Mouse (Mus musculus) adrenal gland, adult 18-20 months (tissue): ENCODE results near the gene Zdhhc17. TPM values are rescaled to one million over a fixed set of nuclear protein-coding genes. Genes with fewer than 3 reads are reported as not detected.
A peak's percentile ranks its signal among the peaks of the same experiment; 100 is the strongest.

Experiments used
- DNase-seq, 2 experiments: peaks; one replicate each; pipeline ENCODE4 v3.0.0; 2021 to 2022; ENCODE audit warnings: low spot score in 2 of 2
- total RNA-seq, 2 experiments: library from RNA; stranded (reverse); gene quantifications; 1 replicate in 1 of 2; 2 replicates in 1 of 2; pipeline ENCODE4 v1.2.3; 2021

Zdhhc17 gene
- total RNA-seq, 2 experiments from 2014 or later = 28.4 to 31.6 TPM

DNA sequence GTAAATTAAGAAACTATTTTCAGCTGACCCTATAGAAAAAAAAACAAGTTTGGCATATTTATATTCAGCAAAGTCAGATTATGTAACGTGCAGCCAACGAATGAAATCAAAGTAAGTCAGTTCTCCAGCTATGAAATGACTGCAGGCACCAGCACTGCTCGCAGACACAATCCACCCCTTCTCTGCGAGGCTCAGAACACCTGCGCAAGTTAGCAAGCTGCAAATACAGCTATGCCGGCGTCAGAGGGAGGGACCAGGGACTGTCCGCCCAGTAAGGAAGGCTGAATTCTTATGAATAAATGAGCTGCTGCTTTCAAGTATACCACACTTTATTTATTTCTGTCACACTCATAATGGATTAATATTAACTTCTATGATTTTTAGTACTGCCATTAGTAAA, 50.2 kb downstream of the Zdhhc17 start:
- DNase-seq = no peak

DNA sequence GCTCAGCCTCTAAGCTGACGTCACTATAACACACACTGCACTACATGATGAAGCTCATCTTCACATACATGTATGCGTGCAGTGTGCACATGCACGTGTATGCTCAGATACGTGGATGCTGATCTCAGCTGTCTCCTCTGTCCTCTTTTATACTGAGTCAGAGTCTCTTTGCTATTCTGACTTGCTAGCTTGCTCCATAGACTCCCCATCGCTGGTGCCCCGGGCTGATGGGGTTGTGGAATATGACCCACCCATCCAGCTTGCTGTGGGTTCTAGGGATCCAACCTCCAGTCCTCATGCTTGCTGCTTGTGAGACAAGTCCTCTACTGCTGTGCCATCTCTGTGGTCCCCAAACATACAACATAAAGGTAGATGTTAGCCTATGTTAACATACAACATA, 51.1 kb downstream of the Zdhhc17 start:
- no peak for DNase-seq

DNA sequence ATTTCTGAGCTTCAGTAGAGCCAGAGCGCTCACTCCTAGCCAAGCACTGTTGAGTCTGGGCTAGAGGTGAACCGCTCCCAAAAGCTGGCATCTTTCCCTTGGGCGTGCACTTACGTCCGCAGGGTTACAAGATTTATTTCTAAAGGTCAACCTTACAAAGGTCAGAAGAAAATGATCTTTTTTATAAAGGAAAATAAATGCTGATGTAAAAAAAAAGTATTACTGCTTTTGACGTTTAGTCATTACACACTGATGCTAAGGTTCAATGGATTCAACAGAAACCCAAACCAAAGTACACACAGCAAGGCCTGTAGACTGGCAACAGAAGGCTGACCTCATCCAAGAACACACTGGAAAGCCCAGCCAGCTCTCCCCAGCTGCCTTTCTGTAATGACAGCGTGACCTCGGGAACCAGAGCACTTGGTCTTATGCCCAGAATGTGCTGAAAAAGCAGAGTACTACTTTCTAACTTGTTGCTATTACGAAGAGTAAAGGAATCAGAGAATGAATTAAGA, 56.9 kb downstream of the Zdhhc17 start:
- DNase-seq = peak; percentile 49 to 56

DNA sequence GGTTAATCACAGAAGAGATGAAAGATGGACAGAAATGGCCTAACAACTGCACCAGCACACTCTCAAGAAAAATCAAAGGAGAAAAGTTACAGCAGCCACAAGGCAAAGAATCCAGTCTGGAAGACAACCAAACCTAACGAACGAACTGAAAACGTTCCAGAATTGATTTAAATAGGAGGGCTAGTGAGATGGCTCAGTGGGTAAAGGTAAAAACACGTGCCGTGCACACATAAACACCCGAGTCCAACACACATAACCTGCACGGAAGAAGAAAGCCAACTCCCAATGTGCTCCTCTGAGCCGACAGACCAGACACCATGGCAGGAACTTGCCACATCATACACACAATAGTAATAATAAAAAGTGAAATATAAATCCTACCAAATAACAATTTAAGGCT, 57.7 kb downstream of the Zdhhc17 start:
- DNase-seq = no peak

DNA sequence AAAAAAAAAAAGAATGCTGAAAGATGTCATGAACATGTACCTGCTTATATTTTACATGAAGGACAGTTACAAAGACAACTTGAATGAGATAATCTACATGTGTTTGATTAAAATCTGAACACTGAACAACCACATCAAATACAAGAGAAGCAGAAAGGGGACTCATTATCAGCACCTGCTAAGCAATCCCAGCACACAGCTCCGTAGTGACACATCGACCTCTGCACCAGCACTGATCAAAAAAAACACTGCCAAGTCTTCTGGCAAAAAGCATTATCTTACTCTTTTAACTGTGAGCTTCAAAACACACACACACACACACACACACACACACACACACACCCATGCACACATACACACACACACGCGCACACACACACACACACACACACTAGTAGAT, 58.2 kb downstream of the Zdhhc17 start:
- DNase-seq = no peak

DNA sequence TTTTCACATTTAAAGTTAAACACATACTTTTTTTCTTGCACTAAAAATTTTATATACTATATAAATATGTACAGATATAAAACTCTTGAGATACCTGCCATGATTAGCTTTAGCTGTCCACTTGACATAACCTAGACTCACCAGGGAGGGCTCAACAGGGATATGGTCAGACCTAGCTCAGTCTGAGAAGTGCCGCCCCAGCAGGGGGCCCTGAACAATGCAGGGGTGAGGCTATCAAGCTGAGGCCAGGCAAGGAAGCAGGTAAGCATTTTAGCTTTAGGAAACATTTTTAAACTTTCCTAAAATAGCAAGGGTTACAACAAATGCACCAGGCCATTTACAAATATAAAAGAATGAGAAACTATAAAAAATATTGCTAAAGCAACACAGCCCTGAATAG, 58.8 kb downstream of the Zdhhc17 start:
- no peak for DNase-seq

DNA sequence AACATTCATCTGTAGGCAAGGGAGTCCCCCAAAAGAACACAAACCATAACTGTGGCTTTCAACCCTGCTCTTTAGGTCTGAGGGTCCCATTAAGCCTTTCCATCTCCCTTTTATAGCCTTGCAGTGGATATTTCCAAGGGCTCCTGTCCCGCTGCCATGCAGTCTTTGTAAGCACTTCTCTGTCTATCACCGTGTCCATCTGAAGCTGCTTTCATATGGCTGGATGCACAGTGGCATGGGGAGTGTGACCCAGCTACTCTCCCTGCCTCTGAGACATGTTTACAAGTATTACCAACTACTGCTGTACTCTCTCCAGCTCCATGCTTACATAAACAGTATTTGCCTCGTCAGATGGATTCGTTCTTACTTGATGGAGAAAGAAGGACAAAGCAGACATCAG, 62.4 kb downstream of the Zdhhc17 start:
- no peak for DNase-seq

DNA sequence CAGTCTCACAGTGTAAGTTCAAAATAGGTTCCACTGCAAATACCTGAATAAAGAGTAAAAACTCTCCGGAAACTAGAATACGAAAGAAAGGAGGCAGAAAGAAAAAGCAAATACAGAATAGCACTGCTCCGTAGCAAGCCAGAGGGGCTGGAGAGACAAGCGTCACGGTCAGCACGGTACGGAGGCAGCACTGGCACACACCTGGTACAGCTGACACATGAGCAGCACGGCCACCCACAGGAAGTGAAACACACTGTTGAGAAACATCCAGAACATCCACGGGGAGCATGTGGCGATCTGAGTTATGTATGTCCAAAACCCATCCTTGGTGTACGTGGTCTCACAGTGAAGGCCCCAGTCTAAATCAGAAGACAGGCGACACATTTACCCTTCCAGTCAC, 64.0 kb downstream of the Zdhhc17 start:
- no peak for DNase-seq

DNA sequence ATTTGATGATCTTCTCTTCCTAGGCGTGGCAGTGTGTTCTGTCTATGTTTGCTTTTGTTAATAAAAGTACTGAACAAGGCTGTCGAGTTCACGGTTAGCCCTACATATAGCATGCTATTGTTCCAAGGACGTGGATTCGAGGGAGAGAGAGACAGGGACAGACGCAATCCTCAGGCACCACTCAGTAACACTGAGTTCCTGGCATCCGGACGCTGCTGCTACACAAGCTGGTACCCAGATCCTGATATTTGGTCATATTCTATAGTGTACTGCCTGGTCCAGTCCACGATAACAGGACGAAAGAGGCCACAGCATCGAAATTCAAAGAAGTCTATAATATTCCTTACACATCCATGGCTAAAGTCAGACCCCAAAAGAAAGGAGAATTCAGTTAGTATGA, 65.8 kb downstream of the Zdhhc17 start:
- no peak for DNase-seq

DNA sequence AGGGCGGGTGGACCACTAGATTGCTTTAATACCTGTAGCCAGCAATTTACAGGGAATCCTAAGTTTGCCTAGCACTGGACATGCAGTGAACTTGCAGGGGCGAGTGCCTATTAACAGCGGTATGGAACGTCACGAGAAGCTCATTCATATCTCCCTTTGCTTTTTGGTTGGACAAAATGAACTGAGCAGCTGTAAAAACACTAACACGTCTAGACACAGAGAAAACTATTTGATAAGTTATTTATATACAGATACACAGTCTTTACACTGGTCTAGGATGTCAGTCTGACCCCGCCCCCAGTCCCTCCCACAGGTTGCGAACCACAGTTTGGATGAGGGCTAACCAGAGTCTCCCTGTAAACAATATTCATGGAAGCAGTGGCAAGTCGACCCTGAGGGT, 67.1 kb downstream of the Zdhhc17 start:
- no peak for DNase-seq

DNA sequence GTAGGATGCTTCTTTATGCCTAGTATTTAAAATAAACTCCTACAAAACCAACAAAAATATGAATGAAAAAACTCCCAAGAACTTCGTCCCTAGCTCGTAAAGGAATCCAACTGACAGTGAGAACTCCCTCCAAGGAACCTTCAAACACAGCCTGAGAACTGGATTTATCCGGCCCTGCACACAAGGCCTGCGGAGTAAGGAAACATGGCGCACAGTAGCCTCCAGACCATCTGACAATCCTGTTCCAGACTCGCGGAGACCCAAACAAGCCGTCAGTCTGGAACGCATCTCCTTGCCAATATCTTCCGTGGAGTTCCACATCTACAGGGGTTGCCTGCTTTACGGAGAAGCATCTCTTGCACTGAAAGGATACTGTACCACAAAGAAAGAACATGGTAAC, 68.0 kb downstream of the Zdhhc17 start:
- DNase-seq = no peak

DNA sequence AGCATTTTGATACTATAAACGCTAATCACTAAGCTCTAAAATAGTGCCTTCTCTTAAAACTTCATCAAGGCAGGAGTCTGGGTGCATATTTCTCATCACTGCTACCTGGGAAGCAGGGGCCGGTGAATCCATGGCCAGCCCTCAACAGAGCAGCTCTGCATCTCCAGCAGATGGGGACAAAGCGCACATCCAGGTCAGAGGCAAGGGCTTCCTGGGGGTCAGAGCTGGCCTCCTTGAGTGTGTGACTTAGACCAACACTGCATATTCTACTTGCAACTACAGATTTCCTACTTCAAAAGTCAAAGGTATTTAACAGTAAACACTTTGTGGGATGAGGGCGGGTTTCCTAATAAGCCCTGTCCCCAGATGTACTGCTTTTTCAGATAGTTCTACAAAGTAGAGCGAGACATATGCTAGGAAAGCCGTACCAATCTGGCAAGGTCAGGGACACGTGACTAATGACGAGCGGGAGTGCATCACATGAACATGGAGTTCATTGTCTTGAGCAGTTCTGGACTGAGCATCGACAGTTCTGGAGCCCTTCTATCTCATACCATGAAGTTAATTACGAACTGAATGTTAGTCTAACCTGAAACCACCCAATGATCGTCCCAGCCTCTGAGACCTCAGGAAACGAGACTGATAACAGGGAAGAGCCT, 69.1 kb downstream of the Zdhhc17 start:
- no peak for DNase-seq

DNA sequence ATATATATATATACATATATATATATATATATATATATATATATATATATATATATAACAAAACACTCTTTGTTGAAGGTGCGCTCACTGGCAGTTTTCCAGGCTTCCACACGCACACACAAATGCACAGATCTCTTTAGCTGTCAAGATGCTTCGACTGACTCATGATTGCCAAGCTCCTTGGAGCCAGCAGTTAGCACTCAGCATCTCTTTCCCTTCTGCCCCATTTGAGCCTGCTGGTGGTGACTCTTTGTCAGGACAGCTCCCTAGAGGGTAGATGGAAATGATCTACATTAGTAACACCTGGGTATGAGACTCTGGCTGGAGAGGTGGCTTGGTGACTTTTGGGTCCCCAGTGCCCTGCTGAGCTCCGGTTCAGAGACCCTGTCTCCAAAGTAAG, 70.2 kb downstream of the Zdhhc17 start:
- DNase-seq = no peak

DNA sequence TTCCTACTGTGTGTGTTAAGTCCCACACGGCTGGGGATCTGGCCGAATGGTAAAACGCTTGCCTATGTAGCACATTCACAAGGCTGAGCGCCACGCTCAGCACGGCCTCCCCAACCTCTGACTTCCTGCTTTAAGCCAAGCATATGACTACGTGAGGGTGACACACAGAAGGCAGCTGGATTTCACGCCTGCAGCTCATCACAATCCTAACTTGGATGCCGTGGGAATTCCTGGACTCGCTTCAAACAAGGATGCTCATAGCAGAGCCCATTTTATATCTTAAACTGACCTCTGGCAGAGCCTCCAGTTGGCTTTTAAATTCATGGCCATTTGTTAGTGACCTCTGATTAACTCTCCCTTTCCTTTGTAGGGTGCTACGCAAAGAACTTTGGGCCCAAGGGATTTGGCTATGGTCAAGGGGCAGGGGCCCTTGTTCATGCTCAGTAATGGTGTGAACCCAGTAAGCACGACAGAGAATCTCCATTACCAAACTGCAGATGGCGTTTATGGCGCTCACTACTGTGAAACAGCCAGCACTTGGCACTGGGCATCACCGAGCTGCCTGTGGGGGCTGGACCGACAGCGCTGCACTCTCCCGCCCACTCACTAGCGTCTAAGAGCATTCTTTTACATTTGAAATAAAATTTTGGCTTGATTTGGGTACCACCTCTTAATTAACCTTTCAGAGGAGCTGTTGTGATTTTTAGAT, 70.9 kb downstream of the Zdhhc17 start:
- no peak for DNase-seq

DNA sequence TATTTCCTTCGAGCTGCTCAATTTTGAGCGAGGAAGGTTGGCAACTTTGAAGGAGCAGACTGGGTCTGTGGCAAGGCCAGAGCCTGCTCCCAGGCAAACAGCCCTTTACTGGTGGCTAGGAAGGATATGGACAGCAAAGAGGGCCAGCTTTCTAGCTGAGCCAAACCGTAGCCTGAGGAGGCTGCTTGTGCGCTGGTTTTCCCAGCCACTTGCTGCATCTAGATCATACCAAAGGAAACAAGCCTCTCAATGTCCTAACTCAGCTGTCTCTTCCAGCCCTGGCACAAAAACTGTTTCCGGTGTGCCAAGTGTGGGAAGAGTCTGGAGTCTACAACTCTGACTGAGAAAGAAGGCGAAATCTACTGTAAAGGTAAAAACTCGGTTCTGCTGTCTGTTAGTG, 71.6 kb downstream of the Zdhhc17 start:
- no peak for DNase-seq

DNA sequence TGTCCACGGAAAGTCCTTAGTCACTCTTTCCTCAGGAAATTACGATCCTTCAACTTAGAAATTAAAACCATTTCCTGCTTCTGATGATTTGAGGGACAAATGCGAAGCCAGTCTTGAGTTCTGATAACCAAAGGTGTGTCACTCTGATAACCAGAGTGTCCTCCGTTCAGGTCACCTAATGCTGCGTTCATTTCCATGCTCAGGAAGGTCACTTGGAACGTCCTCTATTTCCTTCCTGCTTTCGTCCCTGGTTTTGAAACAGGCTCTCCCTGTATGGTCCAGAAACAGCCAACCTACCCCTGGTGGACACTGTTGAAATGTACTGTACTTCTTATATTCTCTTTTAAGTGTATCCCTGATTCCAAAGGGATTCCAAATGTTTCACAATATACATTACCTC, 74.3 kb downstream of the Zdhhc17 start:
- DNase-seq = no peak

DNA sequence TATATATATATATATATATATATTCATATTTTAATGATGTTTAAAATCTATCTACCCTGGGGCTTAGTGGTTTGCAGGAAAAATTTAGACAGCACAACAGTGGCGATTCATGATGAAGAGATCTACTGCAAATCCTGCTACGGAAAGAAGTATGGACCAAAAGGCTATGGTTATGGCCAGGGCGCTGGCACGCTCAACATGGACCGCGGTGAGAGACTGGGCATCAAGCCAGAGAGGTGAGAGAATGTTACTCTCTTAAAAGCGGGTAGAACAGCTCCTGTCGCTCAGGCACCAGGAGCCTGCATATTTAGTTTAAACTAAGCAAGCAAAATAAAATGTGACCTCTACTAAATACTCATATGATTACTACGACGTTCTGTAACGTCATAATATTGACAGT, 74.9 kb downstream of the Zdhhc17 start:
- DNase-seq = no peak

DNA sequence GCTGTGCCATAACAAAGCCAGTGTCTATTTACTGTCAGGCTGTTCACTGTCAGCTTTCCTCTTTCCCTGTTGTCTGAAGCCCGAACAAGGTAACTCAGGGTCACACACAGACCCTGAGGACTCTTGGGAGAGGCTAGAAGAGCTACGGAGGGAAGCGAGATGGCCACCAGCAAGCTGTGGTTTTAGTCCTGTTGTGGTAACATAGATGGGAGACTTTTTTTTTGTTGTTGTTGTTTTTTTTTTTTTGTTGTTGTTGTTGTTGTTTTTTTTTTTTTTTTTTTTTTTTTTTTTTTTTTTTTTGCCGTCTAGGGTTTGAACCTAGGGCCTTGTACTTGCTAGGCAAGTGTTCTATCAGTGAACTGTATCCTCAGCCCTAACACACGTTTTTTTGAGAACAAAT, 76.4 kb downstream of the Zdhhc17 start:
- DNase-seq = no peak

DNA sequence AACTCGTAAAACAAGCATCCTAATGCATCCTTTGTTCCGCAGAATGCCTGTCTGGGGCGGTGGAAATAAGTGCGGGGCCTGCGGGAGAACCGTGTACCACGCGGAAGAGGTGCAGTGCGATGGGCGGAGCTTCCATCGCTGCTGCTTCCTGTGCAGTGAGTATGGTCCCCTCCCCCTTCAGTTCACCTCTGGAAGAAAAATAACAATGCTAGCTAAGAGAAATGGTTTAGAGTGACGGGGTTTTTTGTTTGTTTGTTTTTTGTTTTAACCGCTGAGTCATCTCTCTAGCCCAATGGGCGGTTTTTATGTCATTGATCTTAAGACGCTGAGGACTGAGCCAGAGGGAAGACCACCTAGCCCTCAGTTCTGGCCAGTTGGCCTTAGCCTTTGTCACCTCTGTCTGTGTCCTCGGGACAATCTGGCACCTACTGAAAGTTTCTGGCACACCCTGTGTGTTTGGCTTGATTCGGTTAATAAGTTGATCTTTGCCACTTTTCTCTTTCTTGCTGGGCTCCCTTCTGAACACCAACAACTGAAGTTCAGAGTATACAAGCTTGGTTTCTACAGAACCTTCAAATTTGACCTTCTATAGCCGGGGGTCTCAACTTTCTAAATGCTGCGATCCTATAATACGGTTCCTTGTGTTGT, 77.9 kb downstream of the Zdhhc17 start:
- DNase-seq = no peak

DNA sequence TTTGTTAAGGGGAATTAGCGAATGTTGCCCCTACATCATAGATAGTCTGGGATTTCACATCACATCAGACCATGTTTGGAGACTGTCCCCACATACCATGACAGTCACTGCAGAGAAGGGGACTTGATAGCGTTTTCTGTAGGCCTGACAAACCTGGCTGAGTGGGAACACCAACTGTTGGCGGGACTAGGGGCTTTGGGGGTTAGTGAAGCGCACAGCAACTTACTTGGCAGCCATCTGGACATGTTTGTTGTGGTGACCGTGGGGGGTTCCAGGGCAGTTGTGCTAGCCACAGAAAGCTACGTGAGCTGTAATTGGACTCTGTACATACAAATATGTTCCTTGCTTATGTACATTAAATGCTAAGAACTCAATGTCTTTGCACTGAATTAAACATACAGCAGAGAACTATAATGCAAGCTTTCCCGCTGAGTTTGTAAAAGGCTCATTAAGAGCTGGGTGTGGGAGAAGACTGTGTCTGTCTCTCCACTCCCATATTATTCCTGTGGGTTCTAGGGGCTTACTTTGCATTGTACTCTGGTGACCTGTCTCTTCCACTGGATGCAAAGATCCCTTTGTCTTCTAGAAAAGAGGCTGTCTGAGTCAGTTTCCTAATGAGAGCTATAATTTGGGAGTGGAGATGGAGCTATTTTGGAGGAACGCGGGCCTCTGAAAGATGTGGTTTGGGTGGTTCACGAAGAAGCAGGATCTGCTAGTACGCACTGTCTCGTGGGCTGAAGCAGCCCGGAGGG, 78.6 kb downstream of the Zdhhc17 start:
- no peak for DNase-seq

DNA sequence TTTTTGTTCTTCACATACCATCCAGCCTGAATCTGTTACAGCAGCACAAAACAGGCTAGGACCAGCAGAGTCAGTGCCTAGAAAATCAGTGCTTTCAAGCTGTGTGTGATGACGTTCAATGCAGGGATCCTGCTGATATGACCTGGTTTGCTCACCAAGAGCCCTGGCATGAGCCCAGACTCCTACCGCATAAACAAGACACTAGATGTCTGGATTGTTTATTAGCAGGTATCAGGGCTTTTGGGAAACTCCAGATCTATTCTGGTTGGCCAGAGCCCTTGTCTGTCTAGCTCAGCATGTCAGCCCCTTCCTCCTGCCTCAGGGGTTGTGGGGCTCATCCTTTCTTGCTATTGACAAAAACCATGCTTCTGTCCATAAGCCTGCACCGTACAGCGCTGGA, 80.2 kb downstream of the Zdhhc17 start:
- DNase-seq = peak in 1 of 2 experiments; percentile 47

DNA sequence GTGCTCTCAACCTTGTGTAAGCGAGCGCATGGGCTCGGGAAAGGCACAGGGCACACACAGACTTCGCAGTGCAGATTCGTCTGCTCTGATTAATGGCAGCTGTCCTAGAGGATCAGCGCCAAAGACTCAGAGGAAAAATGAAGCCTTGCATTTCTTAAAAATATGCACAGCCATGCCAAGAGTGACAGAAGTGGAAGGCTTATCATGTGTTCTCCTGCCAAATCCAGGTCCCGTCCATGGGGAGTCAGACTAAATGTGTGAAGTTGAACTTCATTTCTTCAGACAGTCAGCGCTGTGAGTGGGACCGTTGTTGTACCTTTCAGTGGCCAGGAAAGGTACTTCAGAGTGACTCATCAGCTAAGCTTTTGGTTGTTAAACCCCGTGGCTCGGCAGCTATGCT, 82.4 kb downstream of the Zdhhc17 start:
- DNase-seq = no peak
